Mouse (Mus musculus) CH12.LX (cell line): ENCODE data around the gene Spata25. TPM values are rescaled to one million over a fixed set of nuclear protein-coding genes. Genes with fewer than 3 reads are reported as not detected.

Source experiments
- DNase-seq: peaks from one replicate; pipeline ENCODE4 v3.0.0-alpha.2; 2013; ENCODE audit errors: extremely low read depth
- H3K27ac ChIP-seq: 2 replicates; pipeline ENCODE4 v1.5.1; 2012; ENCODE audit warnings: low read depth, mild to moderate bottlenecking, control low read depth, moderate library complexity; ENCODE audit not compliant: insufficient read depth
- H3K27me3 ChIP-seq: replicated peaks from 2 replicates; pipeline ENCODE3; 2012; ENCODE audit warnings: inconsistent platforms
- H3K36me3 ChIP-seq, 2 experiments: replicated peaks in 1 of 2; 2 replicates each; pipeline versions ENCODE3 to v1.6.1; 2012; ENCODE audit warnings: inconsistent platforms in 1 of 2, low read length in 1 of 2, mild to moderate bottlenecking in 1 of 2, mixed read lengths in 1 of 2, moderate library complexity in 1 of 2; ENCODE audit not compliant: control insufficient read depth in 1 of 2, insufficient read depth in 1 of 2
- H3K4me1 ChIP-seq, 2 experiments: 2 replicates each; pipeline ENCODE4 v1.6.1; 2012; ENCODE audit warnings: inconsistent platforms in 1 of 2, moderate library complexity in 1 of 2; ENCODE audit not compliant: insufficient read depth in 2 of 2, control insufficient read depth in 1 of 2
- H3K4me2 ChIP-seq: 2 replicates; pipeline ENCODE4 v1.6.1; 2012; ENCODE audit warnings: low read depth, mild to moderate bottlenecking, control low read depth; ENCODE audit not compliant: poor library complexity, insufficient read depth, severe bottlenecking
- H3K4me3 ChIP-seq, 3 experiments: fragments of 150-350 bp in 1 of 3; sonication (generic) in 1 of 3; replicated peaks in 1 of 3; 2 replicates each; pipeline versions ENCODE3 to v1.5.1; 2011 to 2012; ENCODE audit warnings: low read depth in 2 of 3, low read length in 2 of 3, mild to moderate bottlenecking in 2 of 3, moderate library complexity in 2 of 3, control low read depth in 1 of 3, improper control_type of control experiment in 1 of 3, inconsistent platforms in 1 of 3, mixed read lengths in 1 of 3; ENCODE audit not compliant: poor library complexity in 1 of 3
- H3K79me2 ChIP-seq: replicated peaks from 2 replicates; pipeline ENCODE4 v1.6.1; 2012; ENCODE audit warnings: mild to moderate bottlenecking, moderate library complexity; ENCODE audit not compliant: control insufficient read depth, poor library complexity, insufficient read depth, severe bottlenecking; ENCODE audit errors: extremely low read depth
- H3K9ac ChIP-seq: 2 replicates; pipeline ENCODE4 v1.6.1; 2012; ENCODE audit warnings: low read depth, mild to moderate bottlenecking, control low read depth, moderate library complexity; ENCODE audit not compliant: insufficient read depth
- H3K9me3 ChIP-seq: replicated peaks from 2 replicates; pipeline ENCODE3; 2012; ENCODE audit warnings: low read length, inconsistent platforms, mixed read lengths
- BHLHE40 ChIP-seq: IDR thresholded peaks from 2 replicates; pipeline ENCODE4 v1.6.1; 2011; ENCODE audit warnings: mild to moderate bottlenecking, low read depth, low read length, improper control_type of control experiment
- CHD1 ChIP-seq: IDR thresholded peaks from 2 replicates; pipeline ENCODE4 v1.6.1; 2012; ENCODE audit warnings: low read depth, low read length, improper control_type of control experiment, inconsistent platforms
- CHD2 ChIP-seq: IDR thresholded peaks from 2 replicates; pipeline ENCODE4 v1.6.1; 2011; ENCODE audit warnings: low read length, improper control_type of control experiment
- CTCF ChIP-seq, 2 experiments: IDR thresholded peaks in 1 of 2; conservative IDR thresholded peaks in 1 of 2; 2 replicates each; pipeline ENCODE4 v1.5.1; 2011 to 2012; ENCODE audit warnings: low read depth in 2 of 2, low read length in 2 of 2, improper control_type of control experiment in 1 of 2, inconsistent platforms in 1 of 2, mild to moderate bottlenecking in 1 of 2, moderate library complexity in 1 of 2
- ELF1 ChIP-seq: IDR thresholded peaks from 2 replicates; pipeline ENCODE4 v1.6.1; 2014; ENCODE audit warnings: low read depth, mild to moderate bottlenecking, inconsistent platforms, low read length, improper control_type of control experiment
- EP300 ChIP-seq: IDR thresholded peaks from 2 replicates; pipeline ENCODE4 v1.6.1; 2011; ENCODE audit warnings: low read length, improper control_type of control experiment
- GABPA ChIP-seq: IDR thresholded peaks from 2 replicates; pipeline ENCODE4 v1.6.1; 2012; ENCODE audit warnings: low read depth, low read length, improper control_type of control experiment, inconsistent platforms; ENCODE audit not compliant: insufficient replicate concordance
- HCFC1 ChIP-seq: IDR thresholded peaks from 2 replicates; pipeline ENCODE4 v1.6.1; 2012; ENCODE audit warnings: low read depth, mild to moderate bottlenecking, inconsistent platforms, low read length, improper control_type of control experiment
- IRF4 ChIP-seq: IDR thresholded peaks from 2 replicates; pipeline ENCODE4 v1.6.1; 2014; ENCODE audit warnings: low read depth, mild to moderate bottlenecking, inconsistent platforms, low read length, improper control_type of control experiment
- KAT2A ChIP-seq: IDR thresholded peaks from 2 replicates; pipeline ENCODE4 v1.6.1; 2012; ENCODE audit warnings: low read length, improper control_type of control experiment, inconsistent platforms; ENCODE audit not compliant: insufficient replicate concordance
- MAFK ChIP-seq: IDR thresholded peaks from 2 replicates; pipeline ENCODE4 v1.6.1; 2011; ENCODE audit warnings: low read length, improper control_type of control experiment; ENCODE audit not compliant: insufficient replicate concordance
- MAX ChIP-seq: IDR thresholded peaks from 2 replicates; pipeline ENCODE4 v1.6.1; 2011; ENCODE audit warnings: low read length, improper control_type of control experiment
- MEF2A ChIP-seq: IDR thresholded peaks from 2 replicates; pipeline ENCODE4 v1.6.1; 2014; ENCODE audit warnings: low read depth, mild to moderate bottlenecking, inconsistent platforms, low read length, improper control_type of control experiment, borderline replicate concordance
- MXI1 ChIP-seq: IDR thresholded peaks from 2 replicates; pipeline ENCODE4 v1.6.1; 2011; ENCODE audit warnings: mild to moderate bottlenecking, low read depth, low read length, improper control_type of control experiment
- MYC ChIP-seq: IDR thresholded peaks from 2 replicates; pipeline ENCODE4 v1.6.1; 2011; ENCODE audit warnings: low read depth, mild to moderate bottlenecking, improper control_type of control experiment, low read length
- NELFE ChIP-seq: IDR thresholded peaks from 2 replicates; pipeline ENCODE4 v1.6.1; 2011; ENCODE audit warnings: low read depth, low read length, improper control_type of control experiment
- NRF1 ChIP-seq: IDR thresholded peaks from 2 replicates; pipeline ENCODE4 v1.6.1; 2014; ENCODE audit warnings: low read depth, mild to moderate bottlenecking, inconsistent platforms, low read length, improper control_type of control experiment, moderate library complexity
- PAX5 ChIP-seq: IDR thresholded peaks from 2 replicates; pipeline ENCODE4 v1.6.1; 2012; ENCODE audit warnings: low read length, inconsistent platforms, mixed read lengths
- POLR2A ChIP-seq: IDR thresholded peaks from 2 replicates; pipeline ENCODE4 v1.6.1; 2011; ENCODE audit warnings: low read depth, mild to moderate bottlenecking, improper control_type of control experiment, low read length
- POLR2AphosphoS2 ChIP-seq: IDR thresholded peaks from 2 replicates; pipeline ENCODE4 v1.6.1; 2011; ENCODE audit warnings: low read depth, low read length, improper control_type of control experiment
- RAD21 ChIP-seq: IDR thresholded peaks from 2 replicates; pipeline ENCODE4 v1.6.1; 2011; ENCODE audit warnings: low read depth, mild to moderate bottlenecking, low read length, improper control_type of control experiment, moderate library complexity
- TBP ChIP-seq: conservative IDR thresholded peaks from 2 replicates; pipeline ENCODE4 v1.6.1; 2011; ENCODE audit warnings: low read depth, low read length, improper control_type of control experiment
- TCF12 ChIP-seq: IDR thresholded peaks from 2 replicates; pipeline ENCODE4 v1.6.1; 2014; ENCODE audit warnings: low read depth, mild to moderate bottlenecking, inconsistent platforms, low read length, improper control_type of control experiment
- UBTF ChIP-seq: IDR thresholded peaks from 2 replicates; pipeline ENCODE4 v1.6.1; 2012; ENCODE audit warnings: low read depth, mild to moderate bottlenecking, inconsistent platforms, low read length, improper control_type of control experiment, moderate library complexity
- ZKSCAN1 ChIP-seq: IDR thresholded peaks from 2 replicates; pipeline ENCODE4 v1.6.1; 2012; ENCODE audit warnings: low read depth, inconsistent platforms, low read length, improper control_type of control experiment, borderline replicate concordance
- ZMIZ1 ChIP-seq: IDR thresholded peaks from 2 replicates; pipeline ENCODE4 v1.6.1; 2012; ENCODE audit warnings: low read depth, mild to moderate bottlenecking, inconsistent platforms, low read length, improper control_type of control experiment
- ZNF384 ChIP-seq: IDR thresholded peaks from 2 replicates; pipeline ENCODE4 v1.6.1; 2012; ENCODE audit warnings: low read depth, low read length, improper control_type of control experiment, inconsistent platforms
- dilution Hi-C: fragments of 300-500 bp; cut with MboI; formaldehyde crosslinking; loops from 2 replicates; pipeline ENCODE4 v1.14.3; 2020; ENCODE audit warnings: low sequenced_read_pairs; ENCODE audit not compliant: extremely low pct_unique_long_range_greater_than_20kb, extremely low pct_ligation_motif_present
- in situ Hi-C: fragments of 300-500 bp; cut with MboI; formaldehyde crosslinking; loops from 3 replicates; pipeline ENCODE4 v1.14.3; 2019; ENCODE audit warnings: low sequenced_read_pairs, low pct_ligation_motif_present, low pct_unique_long_range_greater_than_20kb, mixed read lengths
- polyA plus RNA-seq: library from polyadenylated mRNA; unstranded; fragments of >175 nt; gene quantifications from 2 replicates; pipeline ENCODE4 v1.2.1, GENCODE M21; 2012; ENCODE audit warnings: low read depth; ENCODE audit not compliant: insufficient read length
- total RNA-seq, 2 experiments: library from RNA; depleted of rRNA; stranded (reverse); fragments of 300-350 nt in 1 of 2; fragments of >200 nt in 1 of 2; gene quantifications; 2 replicates each; pipeline ENCODE4 v1.2.3; 2012 to 2014

Gene Spata25
- total and polyA plus RNA-seq, 3 experiments: not detected

- TF ChIP-seq KAT2A: 0 out of 2 replicates have a peak, but pooled peaks have one; percentile 41
- no peak for TF ChIP-seq UBTF
- 0 out of 2 replicates have a peak, but pooled peaks have one; percentile 15 for TF ChIP-seq MAFK
- TF ChIP-seq MXI1: no peak
- TF ChIP-seq PAX5: no peak
- peak; percentile 96 for TF ChIP-seq EP300
- TF ChIP-seq TCF12: peak; percentile 78
- no peak for TF ChIP-seq CHD1
- TF ChIP-seq CHD2: 0 out of 2 replicates have a peak, but pooled peaks have one; percentile 55
- TF ChIP-seq NRF1: no peak
- no peak for TF ChIP-seq RAD21
- no peak for TF ChIP-seq HCFC1
- no peak for TF ChIP-seq NELFE
- TF ChIP-seq ELF1: 0 out of 2 replicates have a peak, but pooled peaks have one; percentile 21
- peak; percentile 88 for TF ChIP-seq IRF4
- no peak for TF ChIP-seq ZKSCAN1
- no peak for TF ChIP-seq ZMIZ1
- no peak for TF ChIP-seq ZNF384
- TF ChIP-seq POLR2AphosphoS2: no peak
- TF ChIP-seq, all 38 proteins: peak for 14
These were observed 34.0 kb upstream of the Spata25 start (continued) for GRCm38 (mm10) chr2:164862179-164862861.

GRCm38 (mm10) chr2:164861094-164861493 lies 32.8 kb upstream of the Spata25 start:
- H3K27ac ChIP-seq: no peak overlapping the region
- TF ChIP-seq TBP: no peak
- no peak for TF ChIP-seq MAX
- TF ChIP-seq GABPA: no peak
- no peak for TF ChIP-seq ZMIZ1
- no peak for TF ChIP-seq POLR2AphosphoS2
- no peak for TF ChIP-seq CTCF (conservative IDR thresholded peaks at IDR 0.05 in 1 of 2, IDR thresholded peaks at IDR 0.05 in 1 of 2; ENCODE audit: low read depth in 2 of 2, low read length in 2 of 2)
- TF ChIP-seq POLR2A: no peak
- TF ChIP-seq MEF2A: no peak
- TF ChIP-seq MYC: no peak
- TF ChIP-seq BHLHE40: no peak
- no peak for TF ChIP-seq KAT2A
- TF ChIP-seq, all 38 proteins: peak for 0
- Histone ChIP-seq H3K27me3 (peaks cover 19% of the 10 kb centered on the region), H3K36me3 (no peaks in the 10 kb centered on the region), H3K4me2 (no peak overlapping the region), H3K79me2 (no peaks in the 10 kb centered on the region), H3K9ac (no peak overlapping the region), H3K4me3 (no peak overlapping the region), H3K9me3 (no peaks in the 10 kb centered on the region), H3K4me1 (peaks cover 0 to 48% of the 10 kb centered on the region in 2 experiments; a peak in 3 of 4 replicates)
- in situ Hi-C loops: no loop called here
- dilution Hi-C loops: no loop called here
- no peak for DNase-seq
